Mouse (Mus musculus) urinary bladder, adult 18-20 months (tissue): ENCODE measurements at regions not wholly inside any gene's neighbourhood (a gene's known extent, or its start where the extent isn't known, plus 50 kb on each side); places are given as distances from the start of the nearest gene placed in this dataset.

Experiments
- DNase-seq, 2 experiments: peaks; one replicate each; pipeline ENCODE4 v3.0.0; 2022; ENCODE audit warnings: low spot score in 2 of 2, mixed read lengths in 2 of 2

DNA sequence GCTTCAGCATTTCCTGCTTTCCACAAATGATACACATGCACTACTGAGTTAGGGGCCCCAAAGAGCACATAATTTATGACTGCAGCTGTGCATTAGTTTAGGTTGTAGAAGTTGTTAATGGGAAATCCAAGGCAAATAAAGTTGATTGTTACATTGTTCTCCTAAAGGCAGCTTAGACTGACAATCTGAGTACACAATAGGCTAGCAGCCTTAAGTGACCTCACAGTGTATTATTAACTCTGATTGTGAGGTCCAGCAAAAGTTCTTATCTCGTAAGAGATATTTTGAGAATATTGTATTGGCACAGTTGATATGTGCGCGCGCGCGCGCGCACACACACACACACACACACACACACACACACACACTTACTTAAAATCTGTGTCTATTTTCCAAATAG lies 70.5 kb upstream of the Yae1d1 start:
- DNase-seq, result no peak

DNA sequence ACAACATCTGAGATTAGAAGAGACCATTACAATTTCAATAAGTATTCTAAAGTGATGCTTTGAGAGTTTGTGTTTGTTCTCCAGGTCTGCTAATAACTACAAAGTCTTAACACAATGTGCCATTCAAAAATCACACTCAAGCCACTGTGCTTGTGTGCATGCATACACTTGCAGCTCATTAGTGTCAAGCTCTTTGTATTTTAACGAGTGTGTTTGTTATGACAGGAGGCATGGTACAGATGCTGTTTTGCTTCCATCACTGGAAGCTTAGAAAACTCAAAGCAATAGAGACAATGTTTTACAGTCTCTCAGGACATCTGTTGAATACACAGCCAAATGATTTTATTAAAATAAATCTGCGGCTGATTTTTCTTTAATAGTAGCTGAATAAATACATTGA lies 67.1 kb upstream of the Yae1d1 start:
- DNase-seq, result no peak

- peak; percentile 8 to 15 for DNase-seq
Measured at GRCm38 (mm10) chr13:18057231-18057912, 64.2 kb upstream of the Yae1d1 start.

GRCm38 (mm10) chr13:18056816-18057215 lies 63.7 kb upstream of the Yae1d1 start:
- no peak for DNase-seq

- DNase-seq, result no peak
Measured at GRCm38 (mm10) chr13:18043154-18043553, 50.0 kb upstream of the Yae1d1 start.
